Mouse (Mus musculus): Measurements from ENCODE around the gene Vmn1r177. TPM values are rescaled to one million over a fixed set of nuclear protein-coding genes. Genes with fewer than 3 reads are reported as not detected.
"Not testable (repeated sequence)": the region's sequence is repeated elsewhere in the genome, so short reads cannot be mapped to it uniquely, and the experiment has no call there.

Gene Vmn1r177
- not detected in 2 replicates for polyA plus RNA-seq (2014; fragmentation: Nextera tagmentation; extraction: Ambion mirVana)

GRCm38 (mm10) chr7:23866349-23866748 is at the start of gene Vmn1r177:
Gene Vmn1r177 (minus strand): TSS chr7:23866449.
- not testable (repeated sequence) for H3K4me2 ChIP-seq

DNA sequence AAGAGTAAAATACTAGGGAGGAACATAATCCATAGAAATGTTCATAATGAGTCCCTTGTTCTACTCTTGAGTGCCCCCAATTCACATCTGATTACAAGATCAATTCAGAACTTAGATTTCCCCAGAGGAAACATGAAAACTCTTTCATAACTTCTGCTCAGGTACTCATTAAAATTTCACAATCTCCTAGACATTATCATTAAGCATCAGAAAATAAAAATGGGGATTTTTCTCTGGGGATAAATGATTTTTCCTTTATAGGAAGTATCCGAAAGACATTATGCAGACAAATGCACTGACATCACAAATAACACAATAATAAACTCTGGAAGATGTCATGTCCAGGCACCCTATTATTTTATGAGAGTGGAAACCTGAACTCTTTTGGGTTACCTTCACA is 25.5 kb upstream of the Vmn1r177 start, which contains the start of gene Vmn1r178:
TSS of gene Vmn1r178 (plus strand) at position 301 of the 400 bp plus-strand sequence.
- no peaks in the 10 kb centered on the region for H3K36me3 ChIP-seq (ENCODE audit: control insufficient read depth, insufficient read depth, low read length)
- no peak within 1 kb of the TSS for H3K4me3 ChIP-seq (ENCODE audit: low read depth, low read length)
- H3K4me1 ChIP-seq (ENCODE audit: control insufficient read depth, insufficient read depth, low read length), result no peaks in the 10 kb centered on the region
- no peaks in the 10 kb centered on the region for H3K27me3 ChIP-seq (ENCODE audit: control insufficient read depth, insufficient read depth, low read length)
- no peak within 1 kb of the TSS for H3K4me2 ChIP-seq
- H3K9me3 ChIP-seq (replicated peaks; ENCODE audit: control insufficient read depth, low read length), result 0 out of 2 replicates have a peak, but pooled peaks cover 2% of the 10 kb centered on the region
- no peak for ATAC-seq (replicated peaks; ENCODE audit: insufficient number of reproducible peaks, low FRiP score, low TSS enrichment)
- no peak within 1 kb of the TSS for H3K27ac ChIP-seq (ENCODE audit: low read depth, low read length)
- 66% methylated on average over 1 of the region's 1 CpGs for WGBS (ENCODE audit: insufficient replicate concordance)
- H3K9ac ChIP-seq (ENCODE audit: low read depth, low read length), result no peak within 1 kb of the TSS

More at GRCm38 (mm10) chr7:23866349-23866748, at the start of gene Vmn1r177:
- not testable (repeated sequence) for H3K4me1 ChIP-seq (ENCODE audit: control insufficient read depth, insufficient read depth, low read length); H3K4me3 ChIP-seq (ENCODE audit: low read depth, low read length); H3K9ac ChIP-seq (ENCODE audit: low read depth, low read length); H3K9me3 ChIP-seq (replicated peaks; ENCODE audit: control insufficient read depth, low read length); H3K36me3 ChIP-seq (ENCODE audit: control insufficient read depth, insufficient read depth, low read length); H3K27me3 ChIP-seq (ENCODE audit: control insufficient read depth, insufficient read depth, low read length); ATAC-seq (replicated peaks; ENCODE audit: insufficient number of reproducible peaks, low FRiP score, low TSS enrichment); H3K27ac ChIP-seq (ENCODE audit: low read depth, low read length)
- WGBS (ENCODE audit: insufficient replicate concordance), result 0% methylated on average over 1 of the region's 1 CpGs

DNA sequence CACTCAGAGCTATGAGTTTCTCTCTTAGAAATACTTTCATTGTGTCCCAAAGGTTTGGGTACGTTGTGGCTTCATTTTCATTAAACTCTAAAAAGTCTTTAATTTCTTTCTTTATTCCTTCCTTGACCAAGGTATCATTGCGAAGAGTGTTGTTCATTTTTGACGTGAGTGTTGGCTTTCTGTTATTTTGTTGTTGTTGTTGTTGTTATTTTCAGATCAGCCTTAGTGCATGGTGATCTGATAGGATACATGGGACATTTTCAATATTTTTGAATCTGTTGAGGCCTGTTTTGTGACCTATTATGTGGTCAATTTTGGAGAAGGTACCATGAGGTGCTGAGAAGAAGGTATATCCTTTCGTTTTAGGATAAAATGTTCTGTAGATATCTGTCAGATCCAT is 10.7 kb upstream of the Vmn1r177 start:
- not testable (repeated sequence) for H3K4me1 ChIP-seq (ENCODE audit: control insufficient read depth, insufficient read depth, low read length); H3K9ac ChIP-seq (ENCODE audit: low read depth, low read length); H3K4me2 ChIP-seq; ATAC-seq (replicated peaks; ENCODE audit: insufficient number of reproducible peaks, low FRiP score, low TSS enrichment); H3K4me3 ChIP-seq (ENCODE audit: low read depth, low read length); H3K36me3 ChIP-seq (ENCODE audit: control insufficient read depth, insufficient read depth, low read length); H3K27me3 ChIP-seq (ENCODE audit: control insufficient read depth, insufficient read depth, low read length); H3K27ac ChIP-seq (ENCODE audit: low read depth, low read length); H3K9me3 ChIP-seq (replicated peaks; ENCODE audit: control insufficient read depth, low read length)
- WGBS (ENCODE audit: insufficient replicate concordance), result 52% methylated on average over 3 of the region's 4 CpGs

GRCm38 (mm10) chr7:23837272-23837671 is 29.0 kb downstream of the Vmn1r177 start, which contains the start of gene Vmn1r176:
Gene Vmn1r176 (minus strand): TSS chr7:23837372.
- not testable (repeated sequence) for H3K4me3 ChIP-seq (ENCODE audit: low read depth, low read length); H3K4me2 ChIP-seq; H3K9me3 ChIP-seq (replicated peaks; ENCODE audit: control insufficient read depth, low read length); ATAC-seq (replicated peaks; ENCODE audit: insufficient number of reproducible peaks, low FRiP score, low TSS enrichment); H3K27me3 ChIP-seq (ENCODE audit: control insufficient read depth, insufficient read depth, low read length); H3K9ac ChIP-seq (ENCODE audit: low read depth, low read length); H3K27ac ChIP-seq (ENCODE audit: low read depth, low read length); H3K4me1 ChIP-seq (ENCODE audit: control insufficient read depth, insufficient read depth, low read length); H3K36me3 ChIP-seq (ENCODE audit: control insufficient read depth, insufficient read depth, low read length)
- WGBS (ENCODE audit: insufficient replicate concordance), result no CpG with 5 or more reads among the region's 1 CpGs

Other genes starting within 250 kb of the Vmn1r177 start
- gene Vmn1r171, start 235.7 kb downstream of the Vmn1r177 start, polyA plus RNA-seq (2014; fragmentation: Nextera tagmentation; extraction: Ambion mirVana), result not detected in 2 replicates
- not detected in 2 replicates for gene Vmn1r172, start 208.1 kb downstream of the Vmn1r177 start, polyA plus RNA-seq (2014; fragmentation: Nextera tagmentation; extraction: Ambion mirVana)
- not detected in 2 replicates for gene Vmn1r173, start 165.7 kb downstream of the Vmn1r177 start, polyA plus RNA-seq (2014; fragmentation: Nextera tagmentation; extraction: Ambion mirVana)
- gene Vmn1r174, start 114.2 kb downstream of the Vmn1r177 start, polyA plus RNA-seq (2014; fragmentation: Nextera tagmentation; extraction: Ambion mirVana), result not detected in 2 replicates
- gene Vmn1r175, start 55.8 kb downstream of the Vmn1r177 start, polyA plus RNA-seq (2014; fragmentation: Nextera tagmentation; extraction: Ambion mirVana), result not detected in 2 replicates
- gene Vmn1r176, start 29.1 kb downstream of the Vmn1r177 start, polyA plus RNA-seq (2014; fragmentation: Nextera tagmentation; extraction: Ambion mirVana), result not detected in 2 replicates
- not detected in 2 replicates for gene Vmn1r178, start 25.6 kb upstream of the Vmn1r177 start, polyA plus RNA-seq (2014; fragmentation: Nextera tagmentation; extraction: Ambion mirVana)
- not detected in 2 replicates for gene Vmn1r179, start 60.5 kb upstream of the Vmn1r177 start, polyA plus RNA-seq (2014; fragmentation: Nextera tagmentation; extraction: Ambion mirVana)
- not detected in 2 replicates for gene Vmn1r180, start 84.2 kb upstream of the Vmn1r177 start, polyA plus RNA-seq (2014; fragmentation: Nextera tagmentation; extraction: Ambion mirVana)
- not detected in 2 replicates for gene Vmn1r181, start 108.2 kb upstream of the Vmn1r177 start, polyA plus RNA-seq (2014; fragmentation: Nextera tagmentation; extraction: Ambion mirVana)
- not detected in 2 replicates for gene V1rd19, start 135.2 kb upstream of the Vmn1r177 start, polyA plus RNA-seq (2014; fragmentation: Nextera tagmentation; extraction: Ambion mirVana)
- not detected in 2 replicates for gene Vmn1r183, start 186.8 kb upstream of the Vmn1r177 start, polyA plus RNA-seq (2014; fragmentation: Nextera tagmentation; extraction: Ambion mirVana)
- 14.2 and 19.9 TPM in 2 replicates for gene Zfp180, start 215.5 kb upstream of the Vmn1r177 start, polyA plus RNA-seq (2014; fragmentation: Nextera tagmentation; extraction: Ambion mirVana)
- 3.2 and 3.8 TPM in 2 replicates for gene Zfp112, start 245.9 kb upstream of the Vmn1r177 start, polyA plus RNA-seq (2014; fragmentation: Nextera tagmentation; extraction: Ambion mirVana)